Mouse (Mus musculus): ENCODE measurements around the gene Zbtb21.

Gene Zbtb21

GRCm38 (mm10) chr16:97941844-97942243, 20.6 kb downstream of the Zbtb21 start:
- no peak for DNase-seq

GRCm38 (mm10) chr16:97940471-97940973, 21.9 kb downstream of the Zbtb21 start:
- DNase-seq, result no peak

GRCm38 (mm10) chr16:97935815-97936214, 26.6 kb downstream of the Zbtb21 start:
- no peak for DNase-seq

- DNase-seq, result no peak
Measured at GRCm38 (mm10) chr16:97930231-97930630, 32.2 kb downstream of the Zbtb21 start.

- no peak for DNase-seq
Measured at GRCm38 (mm10) chr16:97929520-97929919, 32.9 kb downstream of the Zbtb21 start.

- DNase-seq, result no peak
Measured at GRCm38 (mm10) chr16:97927331-97927938, 35.0 kb downstream of the Zbtb21 start.

- DNase-seq, result no peak
Measured at GRCm38 (mm10) chr16:97926381-97926780, 36.0 kb downstream of the Zbtb21 start.

GRCm38 (mm10) chr16:97925760-97926159, 36.7 kb downstream of the Zbtb21 start:
- no peak for DNase-seq

- no peak for DNase-seq
Measured at GRCm38 (mm10) chr16:97923700-97924099, 38.7 kb downstream of the Zbtb21 start.

- no peak for DNase-seq
Measured at GRCm38 (mm10) chr16:97922779-97923126, 39.7 kb downstream of the Zbtb21 start.

- DNase-seq, result peak; percentile 76
Measured at GRCm38 (mm10) chr16:97921961-97922778, 40.3 kb downstream of the Zbtb21 start.

GRCm38 (mm10) chr16:97920621-97921020, 41.8 kb downstream of the Zbtb21 start:
- DNase-seq, result no peak

- DNase-seq, result no peak
Measured at GRCm38 (mm10) chr16:97919793-97920192, 42.6 kb downstream of the Zbtb21 start.

GRCm38 (mm10) chr16:97912873-97913272, 49.5 kb downstream of the Zbtb21 start:
- no peak for DNase-seq

- DNase-seq, result no peak
Measured at GRCm38 (mm10) chr16:97909356-97909755, 53.1 kb downstream of the Zbtb21 start.

- no peak for DNase-seq
Measured at GRCm38 (mm10) chr16:97907496-97907895, 54.9 kb downstream of the Zbtb21 start.

- DNase-seq, result no peak
Measured at GRCm38 (mm10) chr16:97906337-97906736, 56.1 kb downstream of the Zbtb21 start.

GRCm38 (mm10) chr16:97905449-97905991, 56.9 kb downstream of the Zbtb21 start:
- no peak for DNase-seq

- DNase-seq, result no peak
Measured at GRCm38 (mm10) chr16:97904035-97904434, 58.4 kb downstream of the Zbtb21 start.

GRCm38 (mm10) chr16:97897346-97898024, 64.9 kb downstream of the Zbtb21 start:
- DNase-seq, result no peak

Data from thymus, postnatal 25 days (tissue).